Mouse (Mus musculus) left cerebral cortex, postnatal 14 days (tissue): ENCODE results near the gene Fundc2. TPM values are rescaled to one million over a fixed set of nuclear protein-coding genes. Genes with fewer than 3 reads are reported as not detected.

Source experiments
- DNase-seq, 2 experiments: peaks; one replicate each; pipeline ENCODE4 v3.0.0; 2021 to 2022; ENCODE audit warnings: low spot score in 2 of 2, mixed read lengths in 1 of 2
- intact Hi-C: fragments of 180-260 bp; cut with DNase I; formaldehyde crosslinking; loops from one replicate; pipeline ENCODE4 v1.15.1; 2025
- long read RNA-seq, 2 experiments: library from polyadenylated mRNA; stranded (forward); transcript quantifications; one replicate each; pipeline ENCODE4 v2.0.0; 2021
- total RNA-seq, 2 experiments: library from RNA; stranded (reverse); gene quantifications; 2 replicates each; pipeline ENCODE4 v1.2.3; 2021

Gene Fundc2
- total RNA-seq: 10 to 100 TPM; 40.5 to 41.8 TPM
- long read RNA-seq, experiment 1, transcript Fundc2-201 (5 exons, 2,562 nt): major isoform, 36 of 39 reads
- long read RNA-seq, experiment 1, partial matches to known transcripts: 1 of 39 reads
- long read RNA-seq, experiment 1, other reads (novel, unspliced or antisense): 2 of 39 reads
- long read RNA-seq, experiment 2, transcript Fundc2-201 (5 exons, 2,562 nt): major isoform, 21 of 25 reads
- long read RNA-seq, experiment 2, partial matches to known transcripts: 2 of 25 reads
- long read RNA-seq, experiment 2, other reads (novel, unspliced or antisense): 2 of 25 reads

GRCm38 (mm10) chrX:75382195-75382771 is at the start of gene Fundc2, which contains the start of gene F8:
Gene Fundc2, plus strand, starts transcription at chrX:75382399.
Gene F8, minus strand, starts transcription at chrX:75382615.
- intact Hi-C loops: no loop called here
- DNase-seq: peak; percentile 41 to 71

GRCm38 (mm10) chrX:75370197-75370596 is 12.0 kb upstream of the Fundc2 start:
- no peak for DNase-seq
- intact Hi-C loops: no loop called here

DNA sequence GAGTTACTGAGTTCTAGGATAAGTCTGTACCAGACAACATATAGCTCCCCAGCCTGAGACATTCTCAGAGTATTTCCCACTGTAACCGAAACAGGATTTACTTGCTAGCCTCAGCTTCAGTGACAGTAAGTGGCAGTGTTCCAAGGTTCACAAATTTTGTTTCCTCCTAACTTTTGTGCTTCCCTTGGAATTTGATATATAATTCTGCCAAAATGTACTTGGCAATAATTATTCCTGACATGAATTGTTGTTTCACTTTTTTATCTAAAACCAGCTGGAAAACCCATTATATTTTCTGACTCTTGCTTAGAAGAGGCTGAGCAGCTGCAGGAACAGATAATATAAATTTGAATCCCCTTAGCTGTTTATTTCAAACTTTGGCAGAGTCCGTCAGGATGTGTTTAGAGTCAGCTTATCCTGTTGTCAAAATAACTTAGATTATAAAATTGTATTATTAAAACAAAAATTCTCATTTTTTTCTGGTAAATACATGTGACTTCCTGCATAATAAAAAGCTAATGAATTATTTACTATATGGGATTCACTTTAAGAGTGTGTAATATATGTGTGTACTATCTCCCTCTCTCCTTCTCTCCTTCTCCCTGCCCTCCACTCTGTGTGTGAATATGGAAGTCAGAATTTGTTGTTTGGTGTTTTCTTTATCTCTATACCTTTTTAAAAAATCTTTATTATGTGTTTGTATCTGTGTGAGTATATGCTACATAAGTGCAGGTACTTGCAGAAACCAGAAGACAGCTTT is 9.4 kb upstream of the Fundc2 start:
- intact Hi-C loops: no loop called here
- DNase-seq: no peak

GRCm38 (mm10) chrX:75376815-75377214 is 5.4 kb upstream of the Fundc2 start:
- intact Hi-C loops: no loop called here
- DNase-seq: no peak

DNA sequence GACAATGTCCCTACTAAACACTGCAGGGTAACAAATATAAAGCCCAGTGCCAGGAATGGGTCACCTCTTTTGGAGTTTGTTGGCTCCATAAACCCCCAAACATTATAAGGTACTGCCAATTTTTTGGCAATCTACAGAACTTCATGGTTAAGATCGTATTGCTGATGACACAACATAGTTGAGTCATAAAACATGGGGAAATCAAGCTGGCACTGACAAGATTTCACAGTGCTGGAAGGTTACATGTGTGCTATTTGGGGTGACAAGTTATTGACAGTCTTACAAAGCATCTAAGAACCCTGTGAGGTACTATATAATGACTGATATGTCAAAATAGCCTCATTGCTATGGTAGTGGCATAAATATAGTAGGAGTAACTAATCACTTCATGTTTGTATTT is 1.0 kb upstream of the Fundc2 start:
- no peak for DNase-seq
- intact Hi-C loops: no loop called here

DNA sequence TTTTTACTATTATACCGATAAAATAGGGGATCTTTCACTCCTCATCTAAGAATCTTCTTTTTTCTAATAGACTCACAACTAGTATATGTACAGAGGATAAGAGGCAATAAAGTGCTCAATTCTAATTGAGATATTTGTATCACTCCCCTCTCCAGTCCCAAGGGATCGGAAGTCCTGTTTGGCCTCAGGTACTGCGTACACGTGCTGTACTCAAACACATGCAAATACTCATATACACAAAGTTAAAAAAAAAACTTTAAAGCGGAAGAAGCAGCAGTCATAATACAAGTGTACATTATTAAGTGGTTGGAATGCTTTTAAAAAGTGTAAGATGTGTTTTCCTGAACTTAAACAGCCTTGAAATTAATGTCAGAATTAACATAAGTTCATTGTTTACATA is 500 bp upstream of the Fundc2 start:
- no peak for DNase-seq
- intact Hi-C loops: no loop called here

DNA sequence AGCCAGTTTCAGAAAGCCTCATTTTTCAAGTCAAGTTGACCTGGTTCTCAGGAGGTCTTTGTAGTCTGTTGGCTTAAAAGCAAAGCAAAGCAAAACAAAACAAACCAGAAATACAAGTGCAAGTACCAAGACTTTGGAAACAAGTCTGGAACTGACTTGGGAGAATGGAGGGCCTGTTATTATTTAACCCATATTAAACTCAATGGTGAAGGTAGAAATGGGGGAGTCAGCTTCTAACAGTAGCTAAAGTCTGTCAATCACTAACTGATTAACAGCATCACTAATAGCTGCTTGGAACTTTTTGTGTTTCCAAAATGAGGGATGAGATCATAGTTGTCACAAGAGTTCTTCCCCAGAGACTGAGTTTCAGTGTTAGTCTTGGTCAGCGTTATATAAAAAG is 17.3 kb downstream of the Fundc2 start:
- intact Hi-C loops: no loop called here
- DNase-seq: no peak

- intact Hi-C loops: no loop called here
- no peak for DNase-seq
Observed at GRCm38 (mm10) chrX:75402668-75403067, 20.5 kb downstream of the Fundc2 start.

- intact Hi-C loops: no loop called here
- DNase-seq: no peak
Observed at GRCm38 (mm10) chrX:75403350-75403749, 21.2 kb downstream of the Fundc2 start.

GRCm38 (mm10) chrX:75409711-75410110 is 27.5 kb downstream of the Fundc2 start:
- intact Hi-C loops: no loop called here
- no peak for DNase-seq

DNA sequence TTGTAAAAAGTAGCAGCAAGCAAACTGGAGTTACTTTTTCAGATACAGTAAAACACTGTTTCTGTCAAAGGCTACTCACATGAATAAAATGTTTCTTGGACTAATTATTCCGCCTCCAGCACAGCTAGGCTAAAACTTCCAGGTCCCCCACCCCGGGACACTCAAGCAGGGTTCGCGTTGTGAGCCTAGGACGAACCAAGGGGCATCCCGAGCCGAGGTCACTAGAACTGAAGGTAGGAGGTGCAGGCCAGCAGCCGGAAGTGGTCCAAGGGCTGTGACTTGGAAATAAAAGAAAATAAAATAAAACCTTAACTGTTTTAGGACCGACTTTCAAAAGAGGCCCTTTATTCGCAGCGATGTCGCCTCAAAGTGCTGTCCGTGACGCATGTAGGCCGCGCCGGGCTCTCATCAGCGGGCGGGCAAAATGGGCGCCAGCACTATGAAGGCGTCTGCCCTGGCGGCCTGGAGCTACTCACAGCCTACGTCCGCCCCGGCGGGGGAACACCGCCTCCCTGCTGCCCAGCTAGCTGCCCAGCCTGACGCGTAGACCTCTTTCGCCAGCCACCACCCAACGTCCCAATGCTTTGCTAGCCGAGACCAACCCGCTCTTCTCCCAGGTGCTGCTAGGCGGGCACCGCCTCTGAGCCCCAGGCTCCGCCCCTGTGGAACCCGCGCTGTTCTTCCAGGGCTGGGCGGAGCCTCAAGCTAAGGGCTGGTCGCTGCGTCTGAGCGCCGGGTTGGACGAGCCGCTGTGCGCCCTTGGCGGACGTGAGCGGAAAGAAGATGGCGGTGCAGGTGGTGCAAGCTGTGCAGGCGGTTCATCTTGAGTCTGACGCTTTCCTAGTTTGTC is 34.0 kb downstream of the Fundc2 start, which contains the start of the genes Cmc4, Mtcp1 and Brcc3:
Gene Cmc4 (minus strand): TSS at position 649 of the 850 bp plus-strand sequence.
Gene Mtcp1 (minus strand): TSS at position 653 of the 850 bp plus-strand sequence.
Gene Brcc3 (plus strand): TSS at position 693 of the 850 bp plus-strand sequence.
- intact Hi-C loops: no loop called here
- DNase-seq: peak; percentile 82 to 84

Other genes starting within 250 kb of the Fundc2 start
- gene Smim9, start 218.6 kb upstream of the Fundc2 start, total RNA-seq: not detected
- gene F8, start 216 bp downstream of the Fundc2 start, total RNA-seq: 1 to 10 TPM; 1.5 to 1.9 TPM
- gene Cmc4, start 34.2 kb downstream of the Fundc2 start, total RNA-seq: 10 to 100 TPM; 10.5 to 12.2 TPM
- 1 to 10 TPM; 5.6 to 7.9 TPM for gene Mtcp1, start 34.2 kb downstream of the Fundc2 start, total RNA-seq
- gene Brcc3, start 34.2 kb downstream of the Fundc2 start, total RNA-seq: 10 to 100 TPM; 34.0 to 41.9 TPM
- gene Vbp1, start 131.9 kb downstream of the Fundc2 start, total RNA-seq: 10 to 100 TPM; 71.3 to 75.2 TPM
- 10 to 100 TPM; 40.0 to 40.8 TPM for gene Rab39b, start 195.8 kb downstream of the Fundc2 start, total RNA-seq